In the genomic region with DNA sequence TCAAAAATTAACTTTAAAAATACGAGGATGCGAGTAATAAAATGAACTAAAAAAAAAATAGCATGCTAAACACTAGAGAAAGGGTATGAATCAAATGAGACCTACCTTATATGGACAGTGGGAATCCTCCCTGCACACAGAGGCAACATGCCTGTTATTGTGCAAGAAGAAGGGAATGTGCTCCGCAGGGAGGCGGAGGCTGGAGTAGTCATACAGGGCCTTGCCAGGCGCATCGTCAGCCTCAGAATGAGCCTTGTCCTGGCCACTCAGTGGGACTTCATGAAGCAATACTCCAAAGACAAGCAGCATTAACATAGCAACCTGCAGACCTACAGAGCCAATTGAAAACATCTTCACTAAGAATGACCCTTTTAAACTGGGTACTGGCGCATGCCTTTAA, we compare ENCODE assay signal across 8 mouse cellular contexts. TPM values are rescaled to one million over a fixed set of nuclear protein-coding genes. Genes with fewer than 3 reads are reported as not detected.
DNase-seq lines count a peak whose midpoint lies in the region.
"Had no signal": no experiment of that assay in that cellular context is flagged by ENCODE, and none has a peak within 500 bp of the region (broad histone marks: within the 10 kb centered on the region; RNA-seq: fewer than 3 reads in every experiment).

No protein-coding gene starts in this region.

- DNase-seq in kidney, postnatal 10 days: peak; percentile 35
- no peak for DNase-seq in kidney, adult 18-20 months
- DNase-seq in adrenal gland, postnatal 25 days: peak; percentile 73
- peak; percentile 73 to 75 for DNase-seq in heart, adult 9 months (ENCODE audit: low spot score in 2 of 2)
- peak; percentile 46 to 81 for DNase-seq in lung, postnatal 4 days
- DNase-seq in layer of hippocampus, postnatal 36 days: no peak
- no peak for DNase-seq in testis, postnatal 10 days (ENCODE audit: low spot score)
- DNase-seq: midbrain, embryonic 14.5 days had no signal

RNA-seq across cellular contexts. Expression of a gene that starts 3.8 kb away (rescaled TPM):
- 39.1 and 65.3 TPM in 2 replicates for total RNA-seq in adrenal gland, postnatal 25 days (2021)
- 10 to 100 TPM; 17.1 to 22.5 TPM for total RNA-seq in layer of hippocampus, postnatal 36 days (2021)

RNA-seq across cellular contexts. Expression of a gene that starts 33.8 kb away (rescaled TPM):
- 45.8 and 49.5 TPM in 2 replicates for total RNA-seq in adrenal gland, postnatal 25 days (2021)
- 10 to 100 TPM; 51.4 to 52.3 TPM for total RNA-seq in layer of hippocampus, postnatal 36 days (2021)

Comparison
In these comparisons a context has a peak if more than half of its experiments do, and no peak if none do; other contexts are left out.
1. DNase-seq: peak in kidney, postnatal 10 days (single experiment), adrenal gland, postnatal 25 days (single experiment), heart, adult 9 months (2 of 2) and lung, postnatal 4 days (2 of 2); none in kidney, adult 18-20 months (single experiment), layer of hippocampus, postnatal 36 days (0 of 2) and testis, postnatal 10 days (single experiment).